Mouse (Mus musculus) forebrain, embryonic 16.5 days (tissue): ENCODE results near the gene Coq5. TPM values are rescaled to one million over a fixed set of nuclear protein-coding genes. Genes with fewer than 3 reads are reported as not detected.
A peak's percentile ranks its signal among the peaks of the same experiment; 100 is the strongest.

ENCODE experiments used
- ATAC-seq: fragments of 200-750 bp; cut with Nextera tagmentation; 2 replicates; pipeline ENCODE4 v1.8.0; 2017; ENCODE audit warnings: mild to moderate bottlenecking, moderate library complexity
- H3K27ac ChIP-seq: fragments of 300-500 bp; sonication (generic); 2 replicates; pipeline ENCODE4 v1.5.1; 2014; ENCODE audit warnings: low read length, control low read depth
- H3K27me3 ChIP-seq: fragments of 300-500 bp; sonication (generic); replicated peaks from 2 replicates; pipeline ENCODE4 v1.6.1; 2014; ENCODE audit warnings: low read length; ENCODE audit not compliant: control insufficient read depth, insufficient read depth
- H3K36me3 ChIP-seq: fragments of 300-500 bp; sonication (generic); 2 replicates; pipeline ENCODE4 v1.6.1; 2014; ENCODE audit not compliant: control insufficient read depth, insufficient read depth
- H3K4me1 ChIP-seq: fragments of 300-500 bp; sonication (generic); replicated peaks from 2 replicates; pipeline ENCODE4 v1.6.1; 2014; ENCODE audit warnings: low read length; ENCODE audit not compliant: control insufficient read depth, insufficient read depth
- H3K4me2 ChIP-seq: fragments of 300-500 bp; sonication (generic); 2 replicates; pipeline ENCODE4 v1.6.1; 2014; ENCODE audit warnings: mild to moderate bottlenecking, low read length, control low read depth
- H3K4me3 ChIP-seq: fragments of 300-500 bp; sonication (generic); replicated peaks from 2 replicates; pipeline ENCODE4 v1.5.1; 2014; ENCODE audit warnings: mild to moderate bottlenecking, low read length, control low read depth
- H3K9ac ChIP-seq: fragments of 300-500 bp; sonication (generic); replicated peaks from 2 replicates; pipeline ENCODE4 v1.6.1; 2014; ENCODE audit warnings: low read depth, low read length, control low read depth
- H3K9me3 ChIP-seq: fragments of 300-500 bp; sonication (generic); 2 replicates; pipeline ENCODE4 v1.6.1; 2016; ENCODE audit warnings: low read length; ENCODE audit not compliant: control insufficient read depth
- WGBS: fragments of 180-500 bp; shearing (Covaris S2); extraction: QIAGEN DNeasy Blood & Tissue Kit; methylation state at CpG from one replicate; pipeline ENCODE4 v1.1.7; 2014; 5-methylcytosine and 5-hydroxymethylcytosine counted together
- polyA plus RNA-seq: library from polyadenylated mRNA; unstranded; fragments of >200 nt; fragmentation: Nextera tagmentation; extraction: Ambion mirVana; gene quantifications from 2 replicates; pipeline ENCODE4 v1.2.1, GENCODE M21; 2015

Coq5 gene
- polyA plus RNA-seq, 1 experiment from 2014 or later, result 64.3 TPM

DNA sequence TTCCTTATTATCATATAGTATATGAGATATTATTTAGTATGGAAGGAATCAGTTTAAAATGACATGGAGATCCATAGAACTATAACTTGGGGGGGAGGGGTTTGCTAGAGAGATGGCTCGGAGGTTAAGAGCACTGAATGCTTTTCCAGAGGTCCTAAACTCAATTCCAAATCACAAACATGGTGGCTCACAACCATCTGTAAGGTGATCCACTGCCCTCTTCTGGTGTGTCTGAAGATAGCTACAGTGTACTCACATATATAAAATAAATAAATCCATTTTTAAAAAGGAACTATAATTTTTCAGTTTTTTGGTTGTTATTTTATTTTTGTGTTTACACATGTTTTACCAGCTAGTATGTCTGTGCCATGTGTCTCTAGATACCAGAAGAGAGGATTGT is 5.1 kb upstream of the Coq5 start:
- 46% methylated on average over 1 of the region's 1 CpGs for WGBS
- Histone ChIP-seq H3K4me3 (no peak overlapping the region), H3K9ac (no peak overlapping the region), H3K4me2 (no peak overlapping the region), H3K9me3 (no peaks in the 10 kb centered on the region), H3K27me3 (no peaks in the 10 kb centered on the region), H3K27ac (no peak overlapping the region), H3K4me1 (peaks cover 27% of the 10 kb centered on the region), H3K36me3 (no peaks in the 10 kb centered on the region)
- ATAC-seq, result no peak

DNA sequence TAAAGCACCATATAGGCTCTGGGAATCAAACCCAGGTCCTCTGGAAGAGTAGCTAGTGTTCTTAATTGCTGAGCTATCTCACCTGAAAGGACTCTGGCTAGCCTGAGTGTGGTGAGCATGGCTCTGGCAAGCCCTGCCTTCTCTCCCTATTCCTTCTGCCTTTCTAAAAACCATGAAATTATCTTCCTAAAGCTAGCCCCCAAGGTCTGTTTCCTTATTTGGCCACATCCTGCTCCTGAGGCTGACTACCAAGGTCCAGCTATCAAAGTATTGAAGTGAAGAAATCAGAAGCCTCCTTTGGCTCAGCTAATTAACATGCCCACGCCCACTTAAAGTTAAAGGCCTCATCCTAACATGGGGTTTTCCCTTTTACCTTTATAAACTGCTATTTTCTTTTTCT is 4.7 kb upstream of the Coq5 start:
- H3K4me3 ChIP-seq, result no peak overlapping the region
- H3K27ac ChIP-seq, result no peak overlapping the region
- no peaks in the 10 kb centered on the region for H3K27me3 ChIP-seq
- H3K36me3 ChIP-seq, result no peaks in the 10 kb centered on the region
- H3K4me2 ChIP-seq, result no peak overlapping the region
- no peaks in the 10 kb centered on the region for H3K9me3 ChIP-seq
- 86% methylated on average over 1 of the region's 1 CpGs for WGBS
- ATAC-seq, result no peak
- H3K9ac ChIP-seq, result no peak overlapping the region
- H3K4me1 ChIP-seq, result peaks cover 24% of the 10 kb centered on the region

DNA sequence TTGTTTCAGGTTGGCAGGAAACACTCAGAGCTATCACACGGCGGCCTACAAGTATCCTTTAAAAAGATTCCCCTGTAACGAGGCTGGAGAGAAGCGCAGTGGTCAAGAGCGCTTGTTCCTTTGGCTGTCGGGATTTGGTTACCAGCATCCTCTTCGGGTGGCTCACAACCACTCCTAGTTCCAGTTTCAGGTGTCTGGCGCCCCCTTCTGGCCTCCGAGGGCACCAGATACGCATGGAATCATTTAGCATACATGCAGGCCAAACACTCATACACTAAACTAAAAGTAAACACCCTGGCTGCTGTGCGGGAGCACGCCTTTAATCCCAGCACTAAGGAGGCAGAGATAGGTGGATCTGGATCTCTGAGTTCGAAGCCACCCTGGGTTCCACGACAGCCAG is 3.5 kb upstream of the Coq5 start:
- no peaks in the 10 kb centered on the region for H3K27me3 ChIP-seq
- no peak overlapping the region for H3K9ac ChIP-seq
- peaks cover 18% of the 10 kb centered on the region for H3K4me1 ChIP-seq
- H3K4me2 ChIP-seq, result no peak overlapping the region
- no peak for ATAC-seq
- no peak overlapping the region for H3K27ac ChIP-seq
- H3K4me3 ChIP-seq, result no peak overlapping the region
- H3K36me3 ChIP-seq, result no peaks in the 10 kb centered on the region
- 34% methylated on average over 14 of the region's 14 CpGs for WGBS
- H3K9me3 ChIP-seq, result no peaks in the 10 kb centered on the region

DNA sequence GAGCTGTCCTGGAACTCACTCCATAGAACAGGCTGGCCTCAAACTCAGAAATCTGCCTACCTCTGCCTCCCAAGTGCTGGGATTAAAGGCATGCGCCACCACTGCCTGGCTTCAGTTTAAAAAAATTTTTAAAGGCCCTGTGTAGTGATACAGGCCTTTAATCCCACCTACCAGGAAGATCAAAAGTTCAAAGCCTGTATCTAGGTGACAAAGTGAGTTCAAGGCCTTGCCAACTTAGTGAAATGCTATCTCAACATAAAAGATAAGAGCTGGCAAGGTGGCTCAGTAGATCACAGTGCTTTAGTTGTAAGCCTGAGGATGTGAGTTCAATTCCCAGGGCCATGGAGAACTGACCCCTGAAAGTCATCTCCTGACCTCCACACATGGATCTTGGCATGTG is 1.4 kb upstream of the Coq5 start:
- no peak for ATAC-seq
- peaks cover 13% of the 10 kb centered on the region for H3K4me1 ChIP-seq
- H3K9ac ChIP-seq, result no peak overlapping the region
- no peaks in the 10 kb centered on the region for H3K27me3 ChIP-seq
- no peak overlapping the region for H3K4me3 ChIP-seq
- WGBS, result 78% methylated on average over 1 of the region's 1 CpGs
- no peaks in the 10 kb centered on the region for H3K9me3 ChIP-seq
- no peak overlapping the region for H3K4me2 ChIP-seq
- no peak overlapping the region for H3K27ac ChIP-seq
- no peaks in the 10 kb centered on the region for H3K36me3 ChIP-seq

DNA sequence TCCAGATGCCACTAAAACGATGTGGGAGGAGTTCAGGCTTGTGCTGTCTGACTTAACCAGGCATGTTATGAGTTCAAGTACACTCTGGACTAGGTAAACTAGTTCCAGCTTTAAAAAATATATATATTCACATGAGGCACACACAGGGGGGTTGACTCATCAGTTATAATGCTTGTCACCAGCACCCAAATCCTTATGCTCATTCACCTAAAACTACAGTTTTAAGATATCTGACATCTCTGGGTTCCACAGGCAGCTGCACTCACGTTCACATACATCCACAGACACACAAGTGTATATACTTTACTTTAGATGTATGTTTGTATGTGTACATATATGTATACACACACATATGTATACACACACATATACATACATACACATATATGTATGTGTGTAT is 681 bp upstream of the Coq5 start:
- ATAC-seq, result no peak
- Histone ChIP-seq H3K27me3 (no peaks in the 10 kb centered on the region), H3K4me1 (peaks cover 6% of the 10 kb centered on the region), H3K9me3 (no peaks in the 10 kb centered on the region), H3K9ac (no peak overlapping the region), H3K27ac (no peak overlapping the region), H3K36me3 (0 out of 2 replicates have a peak, but pooled peaks cover 3% of the 10 kb centered on the region), H3K4me3 (no peak overlapping the region), H3K4me2 (no peak overlapping the region)
- WGBS, result 44% methylated on average over 2 of the region's 2 CpGs

DNA sequence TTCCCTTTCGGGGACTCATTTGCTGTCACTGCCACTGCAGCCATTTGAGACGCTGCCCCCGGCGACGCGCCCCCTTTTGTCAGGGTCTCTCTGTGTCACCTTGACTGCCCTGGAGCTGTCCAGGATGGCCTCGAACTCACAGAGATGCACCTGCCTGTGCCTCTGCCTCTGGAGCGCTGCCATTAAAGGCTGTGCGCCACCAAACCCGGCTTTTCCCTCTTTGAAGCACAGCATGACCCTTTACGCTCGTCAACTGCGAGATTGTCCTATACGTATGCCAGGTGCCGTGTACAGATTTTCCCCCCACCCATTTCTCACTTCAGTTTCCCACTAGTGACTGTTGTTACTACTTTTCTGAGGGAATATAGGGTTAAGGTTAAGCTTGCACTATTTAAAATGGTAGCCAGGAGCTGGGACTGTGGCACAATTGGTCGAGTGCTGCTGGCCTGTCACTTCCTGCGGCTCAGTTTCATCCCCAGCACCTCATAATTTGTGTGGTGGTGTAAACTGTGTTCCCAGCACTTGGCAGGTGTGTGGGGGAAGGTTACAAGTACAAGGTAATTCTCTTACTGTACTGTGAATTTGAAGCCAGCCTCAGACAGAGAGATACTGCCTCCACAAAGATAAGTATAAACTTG is 703 bp downstream of the Coq5 start:
- H3K4me3 ChIP-seq, result peak overlapping the region; percentile 95
- H3K4me1 ChIP-seq, result peaks cover 6% of the 10 kb centered on the region
- no peaks in the 10 kb centered on the region for H3K27me3 ChIP-seq
- peak overlapping the region; percentile 92 for H3K4me2 ChIP-seq
- no peaks in the 10 kb centered on the region for H3K9me3 ChIP-seq
- H3K36me3 ChIP-seq, result peaks cover 13% of the 10 kb centered on the region
- WGBS, result 10% methylated on average over 17 of the region's 17 CpGs
- H3K27ac ChIP-seq, result peak overlapping the region; percentile 70; the same call in 1 of the 2 replicates
- ATAC-seq, result peak; percentile 10; the same call in 1 of the 2 replicates
- peak overlapping the region; percentile 67 for H3K9ac ChIP-seq

DNA sequence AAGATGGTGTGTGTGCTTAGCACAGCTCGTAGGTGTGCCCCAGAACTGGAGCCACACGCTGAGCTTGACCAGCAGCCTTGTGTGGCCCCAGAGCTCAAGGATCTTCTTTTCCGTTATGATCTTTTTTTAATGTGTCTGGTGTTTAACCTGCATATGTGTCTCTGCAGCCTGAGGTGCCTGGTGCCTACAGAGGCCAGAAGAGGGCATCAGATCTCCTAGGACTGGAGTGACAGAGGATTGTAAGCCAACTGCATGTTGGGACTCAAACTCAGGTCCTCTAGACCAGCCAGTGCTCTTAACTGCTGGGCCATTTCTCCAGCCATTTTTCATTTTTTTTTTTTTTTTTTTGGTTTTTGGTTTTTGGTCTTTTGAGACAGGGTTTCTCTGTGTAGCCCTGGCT is 5.3 kb downstream of the Coq5 start:
- no peaks in the 10 kb centered on the region for H3K9me3 ChIP-seq
- peaks cover 13% of the 10 kb centered on the region for H3K36me3 ChIP-seq
- no peak overlapping the region for H3K9ac ChIP-seq
- H3K27me3 ChIP-seq, result no peaks in the 10 kb centered on the region
- ATAC-seq, result no peak
- WGBS, result 88% methylated on average over 3 of the region's 3 CpGs
- H3K4me1 ChIP-seq, result peaks cover 6% of the 10 kb centered on the region
- no peak overlapping the region for H3K4me2 ChIP-seq
- H3K27ac ChIP-seq, result no peak overlapping the region
- H3K4me3 ChIP-seq, result no peak overlapping the region

DNA sequence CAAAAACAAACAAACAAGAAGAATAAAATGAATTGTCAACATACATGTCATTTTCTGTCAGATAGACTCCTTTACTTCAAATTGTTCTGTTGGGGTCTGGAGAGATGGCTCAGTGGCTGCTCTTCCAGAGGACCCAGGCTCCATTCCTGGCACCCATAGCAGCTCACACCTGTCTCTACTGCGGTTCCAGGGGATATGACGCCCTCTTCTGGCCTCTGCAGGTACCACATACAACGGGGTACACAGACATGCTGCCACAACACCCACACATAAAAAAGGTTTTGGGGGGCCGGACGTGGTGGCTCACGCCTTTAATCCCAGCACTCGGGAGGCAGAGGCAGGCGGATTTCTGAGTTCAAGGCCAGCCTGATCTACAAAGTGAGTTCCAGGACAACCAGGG is 14.7 kb downstream of the Coq5 start:
- Histone ChIP-seq H3K4me1 (peaks cover 17% of the 10 kb centered on the region), H3K4me3 (no peak overlapping the region), H3K36me3 (peaks cover 31% of the 10 kb centered on the region), H3K9ac (no peak overlapping the region), H3K4me2 (no peak overlapping the region), H3K27ac (no peak overlapping the region), H3K27me3 (no peaks in the 10 kb centered on the region), H3K9me3 (no peaks in the 10 kb centered on the region)
- WGBS, result 89% methylated on average over 8 of the region's 8 CpGs
- no peak for ATAC-seq

DNA sequence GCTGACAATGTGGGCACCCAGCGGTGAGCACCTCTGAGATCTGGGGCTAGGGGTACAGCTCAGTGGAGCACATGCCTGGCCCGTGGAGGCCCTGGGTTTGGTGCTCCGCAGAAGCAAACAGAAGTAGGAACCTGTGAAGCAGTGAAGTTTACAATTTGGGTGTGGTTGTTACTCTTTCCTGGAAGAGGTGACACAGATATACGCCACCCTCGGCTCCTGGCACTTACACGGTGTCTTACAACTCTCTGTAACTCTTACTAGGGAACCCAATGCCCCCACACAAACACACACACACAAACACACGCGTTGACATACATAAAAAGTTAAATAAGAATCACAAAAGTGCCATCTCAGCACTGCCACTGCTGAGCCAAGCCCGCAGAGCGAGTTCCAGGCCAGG is 16.9 kb downstream of the Coq5 start:
- no peaks in the 10 kb centered on the region for H3K9me3 ChIP-seq
- no peak for ATAC-seq
- no peak overlapping the region for H3K9ac ChIP-seq
- 86% methylated on average over 10 of the region's 10 CpGs for WGBS
- peaks cover 23% of the 10 kb centered on the region for H3K4me1 ChIP-seq
- peaks cover 27% of the 10 kb centered on the region for H3K36me3 ChIP-seq
- H3K4me3 ChIP-seq, result no peak overlapping the region
- H3K27me3 ChIP-seq, result no peaks in the 10 kb centered on the region
- H3K4me2 ChIP-seq, result no peak overlapping the region
- no peak overlapping the region for H3K27ac ChIP-seq
